Mouse (Mus musculus) heart, adult 9 months (tissue): ENCODE data around the gene Tceanc2.
A peak's percentile ranks its signal among the peaks of the same experiment; 100 is the strongest.

Source experiments
- DNase-seq, 2 experiments: peaks; one replicate each; pipeline ENCODE4 v3.0.0; 2022; ENCODE audit warnings: low spot score in 2 of 2

Gene Tceanc2

GRCm38 (mm10) chr4:107178182-107178829, 610 bp downstream of the Tceanc2 start, which contains the start of gene Tmem59:
TSS of gene Tmem59 (plus strand) at chr4:107178399.
- peak; percentile 98 to 99 for DNase-seq

DNA sequence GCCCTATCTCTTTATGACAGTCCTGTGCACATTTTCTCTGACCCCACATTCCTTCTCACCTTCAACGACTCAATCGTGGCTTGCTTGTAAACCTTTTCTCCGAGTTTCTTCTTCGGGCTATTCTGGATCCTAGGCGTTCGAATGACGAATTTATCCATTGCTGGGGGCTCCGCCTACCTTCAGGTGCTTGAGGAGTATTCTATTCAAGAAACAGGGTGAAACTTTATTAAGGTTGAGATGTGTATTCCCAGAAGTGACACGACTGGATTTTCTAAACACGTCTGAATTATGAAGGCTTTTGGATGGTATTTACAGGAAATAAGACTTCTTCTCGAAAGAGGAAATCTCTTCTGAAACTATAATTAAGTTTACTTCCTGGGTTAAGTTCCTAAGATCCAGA, 1.4 kb downstream of the Tceanc2 start:
- DNase-seq: no peak

GRCm38 (mm10) chr4:107167798-107168197, 11.1 kb downstream of the Tceanc2 start:
- no peak for DNase-seq

DNA sequence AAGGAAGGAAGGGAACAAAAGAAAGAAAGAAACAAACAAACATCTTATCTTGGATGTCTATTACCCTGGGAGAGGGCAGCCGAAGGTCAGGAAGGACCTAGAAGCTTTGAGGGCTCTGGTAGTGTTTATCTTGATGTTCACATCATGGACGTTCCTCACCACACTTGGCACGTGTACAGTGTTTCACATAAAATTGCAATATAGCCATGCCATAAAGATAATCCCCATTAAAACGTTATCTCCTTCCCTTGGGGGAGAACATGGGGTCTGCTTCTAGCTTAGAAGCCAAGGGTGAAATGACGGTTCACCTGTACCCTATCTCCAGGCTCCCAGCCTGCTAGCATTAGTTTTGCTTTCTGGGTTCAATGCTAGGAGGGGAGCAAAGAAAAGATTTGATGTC, 12.2 kb downstream of the Tceanc2 start:
- no peak for DNase-seq

- peak; percentile 55 to 72 for DNase-seq
These were observed 14.9 kb downstream of the Tceanc2 start for GRCm38 (mm10) chr4:107163756-107164587.

DNA sequence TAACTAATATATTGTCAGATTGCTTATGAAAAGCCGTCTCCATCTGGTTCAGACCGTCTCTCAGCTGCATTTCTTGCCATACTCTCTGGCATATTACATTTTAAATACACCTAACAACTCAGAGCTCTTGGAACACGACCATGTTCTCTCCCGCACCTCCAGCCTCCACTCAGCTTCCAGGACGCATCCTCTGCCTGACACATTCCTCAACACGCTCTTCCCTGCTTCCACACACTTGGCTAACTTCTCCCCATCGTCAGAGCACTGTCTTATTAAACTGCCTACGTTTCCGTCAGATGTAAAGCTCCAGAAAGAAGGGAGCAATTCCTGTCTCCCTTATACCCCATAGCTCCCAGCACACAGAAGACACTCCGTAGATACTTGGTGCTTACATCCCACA, 15.6 kb downstream of the Tceanc2 start:
- no peak for DNase-seq

- DNase-seq: no peak
These were observed 18.7 kb downstream of the Tceanc2 start for GRCm38 (mm10) chr4:107160181-107160580.

GRCm38 (mm10) chr4:107159166-107159773, 19.6 kb downstream of the Tceanc2 start:
- no peak for DNase-seq

DNA sequence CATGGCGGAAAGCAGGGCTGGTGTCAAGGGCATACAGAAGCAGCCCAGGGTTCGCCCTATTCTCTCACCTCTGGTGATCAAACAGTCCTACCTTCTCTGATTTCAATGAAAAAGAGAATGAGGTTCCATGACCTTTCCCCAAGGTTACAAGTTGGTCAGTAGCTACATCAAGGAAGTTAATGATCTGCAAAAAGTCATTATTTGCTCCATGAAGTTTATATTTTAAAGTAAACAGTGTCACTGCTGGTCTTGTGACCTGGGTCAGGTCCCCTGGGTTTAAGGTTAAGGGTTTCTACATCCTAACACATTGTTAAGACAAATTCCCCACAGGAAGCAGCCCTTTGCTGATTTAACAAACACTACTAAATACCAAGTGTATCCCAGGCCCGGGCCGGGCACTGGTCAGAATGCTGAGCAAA, 21.9 kb downstream of the Tceanc2 start:
- DNase-seq: no peak

GRCm38 (mm10) chr4:107152571-107152970, 26.3 kb downstream of the Tceanc2 start:
- DNase-seq: no peak

- DNase-seq: no peak
These were observed 27.9 kb downstream of the Tceanc2 start for GRCm38 (mm10) chr4:107150991-107151390.

DNA sequence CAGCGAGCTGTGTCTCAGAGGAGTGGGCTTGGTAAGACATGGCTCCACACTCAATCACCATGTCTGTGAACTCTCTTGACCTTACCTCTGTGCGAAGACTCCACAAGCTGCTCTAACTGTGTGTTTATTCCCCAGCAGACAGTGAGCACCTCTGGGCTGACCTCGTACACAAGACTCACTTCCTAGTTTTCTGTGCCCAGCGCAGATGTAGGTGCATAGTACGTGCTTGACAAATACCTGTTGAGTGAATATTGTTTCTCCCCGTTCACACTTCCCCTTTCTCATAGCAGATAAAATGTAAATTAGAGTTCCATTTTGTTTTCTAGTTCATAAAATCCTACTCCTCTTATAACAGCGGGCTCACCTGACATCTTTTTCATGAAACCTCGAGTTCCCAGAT, 35.4 kb downstream of the Tceanc2 start:
- DNase-seq: no peak

- DNase-seq: no peak
These were observed 38.9 kb downstream of the Tceanc2 start for GRCm38 (mm10) chr4:107139836-107140631.

GRCm38 (mm10) chr4:107138948-107139835, 39.7 kb downstream of the Tceanc2 start:
- DNase-seq: no peak

DNA sequence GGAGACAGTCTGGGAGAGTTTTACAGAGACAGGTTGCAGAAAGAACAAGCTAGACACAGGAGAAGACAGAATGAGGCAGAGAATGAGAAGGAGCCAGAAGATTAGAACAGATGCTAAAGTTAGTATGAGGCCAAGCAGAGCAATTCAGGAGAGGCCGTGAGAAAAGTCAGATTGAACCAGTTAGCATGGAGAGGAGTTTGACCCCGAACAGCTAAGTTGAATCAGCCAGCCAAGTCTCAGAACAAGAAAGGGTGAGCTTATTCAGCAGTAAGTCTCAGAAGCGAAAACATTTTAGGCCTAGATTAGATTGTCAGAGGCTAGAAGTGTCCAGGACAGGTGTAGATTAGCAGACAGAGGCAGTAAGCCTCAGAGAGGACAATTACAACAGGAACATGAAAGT, 42.4 kb downstream of the Tceanc2 start:
- no peak for DNase-seq

DNA sequence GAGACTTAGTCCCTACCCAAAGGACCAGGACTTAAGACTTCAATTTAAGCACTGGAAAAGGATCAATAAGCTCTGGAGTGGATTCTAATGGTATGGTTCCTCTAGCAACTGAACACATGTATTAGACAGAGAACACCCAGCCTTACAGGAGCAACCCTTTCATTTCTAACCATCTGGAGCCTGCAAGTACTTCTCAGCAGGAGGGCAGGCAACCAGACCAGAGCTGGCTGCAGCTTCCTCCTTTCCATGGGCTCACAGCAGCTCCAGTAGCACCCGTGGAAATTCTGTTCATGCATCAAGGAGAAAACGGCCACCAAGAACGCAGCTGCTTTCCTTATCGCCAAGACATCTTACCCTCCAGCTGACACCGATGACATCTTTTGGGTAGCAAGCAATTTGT, 43.3 kb downstream of the Tceanc2 start:
- no peak for DNase-seq

GRCm38 (mm10) chr4:107134891-107135290, 44.0 kb downstream of the Tceanc2 start:
- no peak for DNase-seq

- DNase-seq: peak; percentile 8 to 11
These were observed 48.4 kb downstream of the Tceanc2 start for GRCm38 (mm10) chr4:107130534-107130933.

DNA sequence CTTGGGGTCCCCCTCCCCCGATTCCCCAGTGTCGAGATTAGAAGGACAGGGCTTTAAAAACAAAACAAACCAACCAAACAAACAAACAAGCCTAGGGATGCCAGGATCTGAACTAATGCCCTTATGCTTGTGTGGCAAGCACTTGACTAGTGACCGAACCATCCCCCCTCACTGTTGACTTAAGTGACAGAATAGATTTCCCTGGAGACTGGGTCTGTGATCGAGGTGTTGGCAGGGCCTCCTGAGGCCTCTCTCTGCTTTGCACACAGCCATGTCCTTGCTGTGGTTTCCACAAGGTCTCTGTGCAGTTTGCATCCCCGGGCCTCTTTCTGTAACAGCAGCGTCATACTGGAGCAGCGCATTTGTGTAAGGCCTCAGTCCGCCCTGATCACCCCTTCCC, 49.5 kb downstream of the Tceanc2 start:
- no peak for DNase-seq

- no peak for DNase-seq
These were observed 50.8 kb downstream of the Tceanc2 start for GRCm38 (mm10) chr4:107127901-107128669.
